Mouse (Mus musculus) heart, adult 2 months (tissue): ENCODE measurements around the gene Ube2r2. TPM values are rescaled to one million over a fixed set of nuclear protein-coding genes. Genes with fewer than 3 reads are reported as not detected.

ENCODE experiments used
- DNase-seq, 2 experiments: peaks; one replicate each; pipeline ENCODE4 v3.0.0; 2021
- H3K27ac ChIP-seq: fragments of 200-600 bp; 2 replicates; pipeline ENCODE4 v1.8.1; 2022
- H3K27me3 ChIP-seq: fragments of 200-500 bp; 2 replicates; pipeline ENCODE4 v1.6.1; 2012; ENCODE audit warnings: mild to moderate bottlenecking, low read length, inconsistent platforms, mixed read lengths; ENCODE audit not compliant: control insufficient read depth, insufficient read depth
- H3K36me3 ChIP-seq: fragments of 200-500 bp; 2 replicates; pipeline ENCODE4 v1.6.1; 2012; ENCODE audit warnings: low read length, inconsistent platforms; ENCODE audit not compliant: control insufficient read depth, insufficient read depth
- H3K4me1 ChIP-seq: fragments of 200-500 bp; 2 replicates; pipeline ENCODE4 v1.6.1; 2011; ENCODE audit warnings: low read length; ENCODE audit not compliant: control insufficient read depth, insufficient read depth
- H3K4me3 ChIP-seq: fragments of 200-600 bp; 2 replicates; pipeline ENCODE4 v1.8.1; 2022
- H3K79me2 ChIP-seq: fragments of 200-500 bp; replicated peaks from 2 replicates; pipeline ENCODE4 v1.6.1; 2012; ENCODE audit warnings: mild to moderate bottlenecking, inconsistent platforms, low read length, moderate library complexity, mixed read lengths; ENCODE audit not compliant: control insufficient read depth, insufficient read depth
- H3K9ac ChIP-seq: fragments of 200-500 bp; 2 replicates; pipeline ENCODE4 v1.6.1; 2012; ENCODE audit warnings: low read depth, mild to moderate bottlenecking, control low read depth, inconsistent platforms, low read length, mixed read lengths
- CTCF ChIP-seq: fragments of 200-600 bp; IDR thresholded peaks from 2 replicates; pipeline ENCODE4 v1.8.1; 2022; ENCODE audit warnings: antibody characterized with exemption, mild to moderate bottlenecking, moderate library complexity
- EP300 ChIP-seq: fragments of 200-500 bp; IDR thresholded peaks from 2 replicates; pipeline ENCODE4 v1.6.1; 2011; ENCODE audit warnings: low read depth, low read length, control low read depth; ENCODE audit not compliant: insufficient read depth
- POLR2A ChIP-seq: fragments of 200-500 bp; IDR thresholded peaks from 2 replicates; pipeline ENCODE4 v1.6.1; 2011; ENCODE audit warnings: mild to moderate bottlenecking, low read depth, low read length, control low read depth; ENCODE audit not compliant: insufficient read depth
- WGBS: fragments of 180-500 bp; shearing (Covaris S2); methylation state at CpG from one replicate; pipeline ENCODE4 v1.1.7; 2018; 5-methylcytosine and 5-hydroxymethylcytosine counted together
- intact Hi-C: fragments of 180-260 bp; cut with DNase I; formaldehyde crosslinking; loops from one replicate; pipeline ENCODE4 v1.15.1; 2025
- polyA plus RNA-seq: library from polyadenylated mRNA; depleted of rRNA; stranded (reverse); fragments of >200 nt; gene quantifications from 2 replicates; pipeline ENCODE4 v1.2.3, GENCODE M21; 2012
- total RNA-seq, 2 experiments: library from RNA; stranded (reverse); gene quantifications; 2 replicates each; pipeline ENCODE4 v1.2.3; 2021

Ube2r2 gene
- total and polyA plus RNA-seq, 3 experiments: 52.7 to 133 (median 121) TPM

GRCm38 (mm10) chr4:41098577-41098951 is 37.0 kb upstream of the Ube2r2 start:
- H3K36me3 ChIP-seq: no peaks in the 10 kb centered on the region
- no peaks in the 10 kb centered on the region for H3K4me1 ChIP-seq
- TF ChIP-seq CTCF (no peak), EP300 (no peak), POLR2A (no peak)
- H3K9ac ChIP-seq: no peak overlapping the region
- intact Hi-C loops: no loop called here
- H3K4me3 ChIP-seq: no peak overlapping the region
- 25% methylated on average over 11 of the region's 11 CpGs for WGBS
- no peak overlapping the region for H3K27ac ChIP-seq
- no peaks in the 10 kb centered on the region for H3K79me2 ChIP-seq
- no peak for DNase-seq
- H3K27me3 ChIP-seq: peaks cover 2% of the 10 kb centered on the region

DNA sequence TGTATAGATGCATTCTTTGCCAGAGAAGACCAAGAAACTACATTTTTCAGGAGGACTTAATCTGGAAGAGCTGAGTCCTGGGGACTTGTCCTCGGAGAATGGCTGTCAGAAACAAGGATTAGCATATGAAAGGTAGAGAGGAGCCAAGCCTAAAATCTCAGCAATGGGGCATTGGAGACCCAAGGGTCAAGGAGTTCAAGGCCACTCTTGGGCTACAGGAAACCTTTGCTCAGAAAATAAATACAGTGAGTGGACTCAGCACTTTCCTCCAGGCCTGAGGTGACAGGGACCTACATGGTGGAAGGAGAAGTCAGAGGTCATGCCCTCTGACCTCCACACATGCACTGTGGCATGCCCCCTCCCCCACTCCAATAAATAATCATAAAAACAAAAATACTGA is 34.6 kb upstream of the Ube2r2 start:
- no peak for DNase-seq
- WGBS: 53% methylated on average over 1 of the region's 1 CpGs
- Histone ChIP-seq H3K79me2 (no peaks in the 10 kb centered on the region), H3K4me1 (no peaks in the 10 kb centered on the region), H3K36me3 (no peaks in the 10 kb centered on the region), H3K4me3 (no peak overlapping the region), H3K27me3 (peaks cover 2% of the 10 kb centered on the region), H3K27ac (no peak overlapping the region), H3K9ac (no peak overlapping the region)
- intact Hi-C loops: no loop called here
- no peak for TF ChIP-seq POLR2A

- intact Hi-C loops: no loop called here
- TF ChIP-seq EP300: no peak
- no peak for TF ChIP-seq CTCF
- TF ChIP-seq POLR2A: no peak
- no peak for DNase-seq
- H3K27me3 ChIP-seq: peaks cover 2% of the 10 kb centered on the region
- no peak overlapping the region for H3K9ac ChIP-seq
- H3K79me2 ChIP-seq: no peaks in the 10 kb centered on the region
- no peak overlapping the region for H3K4me3 ChIP-seq
- no peaks in the 10 kb centered on the region for H3K36me3 ChIP-seq
- H3K4me1 ChIP-seq: no peaks in the 10 kb centered on the region
- H3K27ac ChIP-seq: no peak overlapping the region
Measured at GRCm38 (mm10) chr4:41102901-41103300, 32.6 kb upstream of the Ube2r2 start.

- 56% methylated on average over 4 of the region's 4 CpGs for WGBS
- TF ChIP-seq POLR2A: no peak
- TF ChIP-seq CTCF: no peak
- TF ChIP-seq EP300: no peak
- Histone ChIP-seq H3K9ac (no peak overlapping the region), H3K79me2 (no peaks in the 10 kb centered on the region), H3K4me3 (no peak overlapping the region), H3K27ac (no peak overlapping the region), H3K4me1 (no peaks in the 10 kb centered on the region), H3K36me3 (no peaks in the 10 kb centered on the region), H3K27me3 (no peaks in the 10 kb centered on the region)
- intact Hi-C loops: no loop called here
- DNase-seq: no peak
Measured at GRCm38 (mm10) chr4:41107440-41107839, 28.1 kb upstream of the Ube2r2 start.

DNA sequence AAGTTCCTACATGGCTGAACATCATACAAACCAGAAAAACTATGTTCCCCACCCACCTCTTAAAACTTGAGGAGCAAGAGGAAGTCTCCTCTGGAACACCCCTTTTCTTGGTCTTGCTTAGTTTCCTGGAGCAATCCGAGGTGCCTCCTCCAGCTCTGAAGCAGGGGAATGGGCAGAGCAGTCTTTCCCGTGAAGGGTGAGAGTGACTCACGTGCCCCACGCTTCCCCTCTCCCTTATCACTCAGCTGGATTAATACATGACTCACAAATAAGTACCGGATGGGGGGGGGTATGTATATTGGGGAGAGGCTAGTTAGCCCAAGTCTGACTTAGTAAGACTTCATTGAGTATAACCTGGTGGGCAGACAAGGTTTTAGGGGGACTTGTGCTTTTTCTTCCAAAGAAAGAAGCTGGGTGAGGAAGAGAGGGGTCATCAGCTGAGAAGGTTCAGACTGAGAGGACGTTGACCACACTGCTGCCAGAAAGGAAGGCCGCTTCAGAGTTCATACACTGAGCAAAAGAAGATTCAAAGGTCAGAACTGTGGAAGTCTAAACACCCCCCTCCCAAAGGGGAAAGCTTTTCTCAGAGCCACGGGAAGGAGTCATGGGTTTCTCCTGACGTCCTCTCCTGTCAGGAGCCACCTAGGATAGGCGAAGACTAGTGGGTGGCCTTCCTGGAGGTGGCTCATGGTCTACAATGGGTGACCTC is 26.7 kb upstream of the Ube2r2 start:
- no peaks in the 10 kb centered on the region for H3K4me1 ChIP-seq
- intact Hi-C loops: no loop called here
- no peak overlapping the region for H3K9ac ChIP-seq
- WGBS: 48% methylated on average over 10 of the region's 10 CpGs
- H3K27me3 ChIP-seq: no peaks in the 10 kb centered on the region
- no peak overlapping the region for H3K4me3 ChIP-seq
- H3K79me2 ChIP-seq: no peaks in the 10 kb centered on the region
- H3K27ac ChIP-seq: no peak overlapping the region
- TF ChIP-seq EP300: no peak
- no peak for TF ChIP-seq POLR2A
- no peak for TF ChIP-seq CTCF
- DNase-seq: no peak
- no peaks in the 10 kb centered on the region for H3K36me3 ChIP-seq

DNA sequence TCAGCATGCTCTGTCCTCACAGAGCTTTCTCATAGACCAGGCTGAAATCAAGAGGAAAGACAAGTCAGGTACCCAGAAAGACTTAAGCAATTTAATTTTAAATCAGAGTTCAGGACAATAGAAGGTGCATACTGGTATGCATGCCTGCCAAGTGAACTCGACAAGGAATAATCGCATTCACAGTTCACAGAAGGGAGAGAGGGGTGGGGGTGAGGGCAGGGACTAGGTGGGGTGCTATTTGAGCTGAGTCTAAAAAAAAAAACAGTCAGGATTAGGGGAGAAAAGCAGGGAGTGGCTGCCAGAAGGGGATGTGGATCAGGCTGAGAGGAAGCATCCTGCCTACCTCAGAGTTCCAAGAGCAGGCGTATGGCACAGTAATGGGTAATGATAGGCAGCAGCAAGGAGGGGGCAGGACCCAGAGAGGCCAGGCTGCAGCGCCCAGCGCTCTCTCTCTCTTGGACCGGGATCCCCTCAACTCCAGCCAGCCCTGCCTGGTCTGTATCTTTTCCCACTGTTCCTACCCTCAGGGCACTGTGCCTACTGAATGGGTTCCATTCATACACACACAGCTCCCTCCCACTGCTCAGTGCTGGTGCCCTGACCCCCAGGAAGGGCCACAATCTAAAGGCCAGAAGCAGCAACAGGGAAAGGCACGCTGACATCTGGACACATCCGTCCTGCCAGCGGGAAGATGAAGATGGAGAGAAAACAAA is 21.0 kb upstream of the Ube2r2 start:
- DNase-seq: no peak
- H3K79me2 ChIP-seq: no peaks in the 10 kb centered on the region
- intact Hi-C loops: no loop called here
- no peaks in the 10 kb centered on the region for H3K36me3 ChIP-seq
- TF ChIP-seq EP300: no peak
- no peak for TF ChIP-seq POLR2A
- no peak for TF ChIP-seq CTCF
- H3K27me3 ChIP-seq: no peaks in the 10 kb centered on the region
- 83% methylated on average over 9 of the region's 9 CpGs for WGBS
- H3K4me3 ChIP-seq: no peak overlapping the region
- H3K9ac ChIP-seq: no peak overlapping the region
- H3K4me1 ChIP-seq: no peaks in the 10 kb centered on the region
- no peak overlapping the region for H3K27ac ChIP-seq
